Mouse (Mus musculus) bone marrow macrophage, adult 2 months (primary cell): Measurements from ENCODE around the gene Immp2l.

Experiments
- CTCF ChIP-seq: IDR thresholded peaks from 2 replicates; pipeline ENCODE4 v1.5.1; 2012; ENCODE audit warnings: low read depth, mild to moderate bottlenecking, low read length, moderate library complexity
- POLR2A ChIP-seq: IDR thresholded peaks from 2 replicates; pipeline ENCODE4 v1.6.1; 2012; ENCODE audit warnings: mild to moderate bottlenecking, low read depth, low read length, borderline replicate concordance

GRCm38 (mm10) chr12:41277896-41278295 lies 254.0 kb downstream of the Immp2l start:
- TF ChIP-seq POLR2A (no peak), CTCF (no peak)
